Mouse (Mus musculus): ENCODE results near the gene Dnaja2.

DNA sequence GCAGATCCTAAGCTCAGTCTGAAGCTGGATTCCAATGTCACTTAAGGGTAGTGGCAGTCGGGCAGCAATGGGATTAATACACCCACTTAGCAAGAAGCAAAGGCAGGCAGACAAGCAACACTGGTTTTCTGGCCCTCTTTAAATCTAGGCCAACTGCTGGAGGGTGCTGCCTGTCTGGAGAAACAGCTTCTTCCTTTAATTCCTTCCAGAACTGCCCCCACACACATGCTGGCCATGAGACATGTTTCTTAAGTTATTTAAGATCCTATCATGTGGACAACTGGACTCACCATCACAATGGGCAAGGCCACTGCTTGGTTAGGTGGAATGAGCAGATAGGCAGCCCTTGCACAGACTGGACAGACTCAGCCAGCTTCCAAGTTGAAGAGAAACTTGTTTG is 21.0 kb downstream of the Dnaja2 start:
- no peak for TF ChIP-seq POLR2A (IDR thresholded peaks at IDR 0.05; ENCODE audit: insufficient read depth, low read length)
- no peak for TF ChIP-seq EP300 (IDR thresholded peaks at IDR 0.05; ENCODE audit: insufficient read depth, low read depth, low read length)
